Mouse (Mus musculus) brain, embryonic 14.5 days (tissue): Measurements from ENCODE around the gene Edem3.

Experiments used
- CTCF ChIP-seq: fragments of 200-500 bp; IDR thresholded peaks from 2 replicates; pipeline ENCODE4 v1.5.1; 2012; ENCODE audit warnings: inconsistent platforms, mild to moderate bottlenecking, moderate library complexity, borderline replicate concordance; ENCODE audit not compliant: insufficient read depth, insufficient read length; ENCODE audit errors: extremely low read depth
- POLR2A ChIP-seq: fragments of 200-500 bp; IDR thresholded peaks from 2 replicates; pipeline ENCODE4 v1.6.1; 2012; ENCODE audit warnings: mild to moderate bottlenecking, inconsistent platforms, borderline replicate concordance; ENCODE audit not compliant: poor library complexity, insufficient read depth, insufficient read length, severe bottlenecking; ENCODE audit errors: extremely low read depth

DNA sequence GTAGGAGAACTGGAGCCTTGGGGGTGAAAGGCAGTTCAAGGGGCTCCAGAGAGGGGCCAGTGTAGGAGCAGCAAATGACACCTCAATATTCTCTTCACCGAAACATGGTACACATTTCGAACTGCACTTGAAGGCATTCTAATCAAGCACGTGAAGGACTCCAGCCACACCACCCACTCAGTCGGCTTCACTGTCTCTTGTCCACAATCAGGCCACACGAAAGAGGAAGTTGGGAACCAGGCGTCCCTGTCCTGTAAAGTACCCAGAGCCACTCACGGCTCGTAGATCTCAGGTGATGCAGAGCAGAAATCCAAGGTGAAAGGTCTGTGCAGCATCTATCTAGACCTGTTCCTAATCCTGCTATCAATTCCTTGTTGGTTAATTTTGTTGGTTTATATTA, 36.6 kb upstream of the Edem3 start:
- TF ChIP-seq POLR2A: no peak
- TF ChIP-seq CTCF: no peak
